Mouse (Mus musculus) liver, adult (tissue): ENCODE results near the gene Tmem30c.

Experiments used
- GATA4 ChIP-seq: IDR thresholded peaks from 2 replicates; pipeline ENCODE4 v1.6.1; 2014; ENCODE audit warnings: mild to moderate bottlenecking, low read length; ENCODE audit not compliant: insufficient replicate concordance

Gene Tmem30c

GRCm38 (mm10) chr16:57312130-57312529, 19.5 kb upstream of the Tmem30c start:
- no peak for TF ChIP-seq GATA4

GRCm38 (mm10) chr16:57305463-57305862, 12.8 kb upstream of the Tmem30c start:
- TF ChIP-seq GATA4 = no peak

GRCm38 (mm10) chr16:57303716-57304115, 11.1 kb upstream of the Tmem30c start:
- no peak for TF ChIP-seq GATA4

GRCm38 (mm10) chr16:57302792-57303698, 10.4 kb upstream of the Tmem30c start:
- no peak for TF ChIP-seq GATA4

- TF ChIP-seq GATA4 = no peak
These were observed 8.9 kb upstream of the Tmem30c start for GRCm38 (mm10) chr16:57301512-57302115.

- TF ChIP-seq GATA4 = no peak
These were observed 2.7 kb upstream of the Tmem30c start for GRCm38 (mm10) chr16:57295216-57295934.

- no peak for TF ChIP-seq GATA4
These were observed 369 bp downstream of the Tmem30c start for GRCm38 (mm10) chr16:57292296-57292695.

- no peak for TF ChIP-seq GATA4
These were observed 969 bp downstream of the Tmem30c start for GRCm38 (mm10) chr16:57291696-57292095.

GRCm38 (mm10) chr16:57281417-57281816, 11.2 kb downstream of the Tmem30c start:
- TF ChIP-seq GATA4 = no peak

GRCm38 (mm10) chr16:57280221-57281217, 12.1 kb downstream of the Tmem30c start:
- TF ChIP-seq GATA4 = no peak

- TF ChIP-seq GATA4 = no peak
These were observed 13.6 kb downstream of the Tmem30c start for GRCm38 (mm10) chr16:57278976-57279626.

- no peak for TF ChIP-seq GATA4
These were observed 22.9 kb downstream of the Tmem30c start for GRCm38 (mm10) chr16:57269751-57270150.

GRCm38 (mm10) chr16:57268058-57268841, 24.4 kb downstream of the Tmem30c start:
- no peak for TF ChIP-seq GATA4

GRCm38 (mm10) chr16:57267068-57267467, 25.6 kb downstream of the Tmem30c start:
- no peak for TF ChIP-seq GATA4

GRCm38 (mm10) chr16:57260152-57260551, 32.5 kb downstream of the Tmem30c start:
- no peak for TF ChIP-seq GATA4
